Mouse (Mus musculus) spleen, postnatal 10 days (tissue): Measurements from ENCODE around the gene Dcst1.

ENCODE experiments used
- DNase-seq, 2 experiments: peaks; one replicate each; pipeline ENCODE4 v3.0.0; 2021 to 2022; ENCODE audit warnings: low spot score in 2 of 2

Gene Dcst1

GRCm38 (mm10) chr3:89336529-89336928 lies 28.5 kb downstream of the Dcst1 start:
- DNase-seq = no peak

- no peak for DNase-seq
These were observed 32.0 kb downstream of the Dcst1 start for GRCm38 (mm10) chr3:89333053-89333452.

- no peak for DNase-seq
These were observed 32.6 kb downstream of the Dcst1 start for GRCm38 (mm10) chr3:89332476-89332875.

GRCm38 (mm10) chr3:89332013-89332412 lies 33.0 kb downstream of the Dcst1 start:
- DNase-seq = no peak

- no peak for DNase-seq
These were observed 33.5 kb downstream of the Dcst1 start for GRCm38 (mm10) chr3:89331561-89331960.

- DNase-seq = no peak
These were observed 34.1 kb downstream of the Dcst1 start for GRCm38 (mm10) chr3:89330948-89331347.

GRCm38 (mm10) chr3:89330346-89330745 lies 34.7 kb downstream of the Dcst1 start:
- no peak for DNase-seq

- no peak for DNase-seq
These were observed 36.4 kb downstream of the Dcst1 start for GRCm38 (mm10) chr3:89328623-89329022.

GRCm38 (mm10) chr3:89327371-89327870 lies 37.6 kb downstream of the Dcst1 start:
- DNase-seq = no peak

- DNase-seq = no peak
These were observed 39.2 kb downstream of the Dcst1 start for GRCm38 (mm10) chr3:89325882-89326281.

GRCm38 (mm10) chr3:89322514-89323165 lies 42.4 kb downstream of the Dcst1 start, which contains the start of gene Efna3:
Efna3 (minus strand) TSS chr3:89322965.
- DNase-seq = peak in 1 of 2 experiments; percentile 47

- no peak for DNase-seq
These were observed 42.9 kb downstream of the Dcst1 start for GRCm38 (mm10) chr3:89322131-89322500.

- peak in 1 of 2 experiments; percentile 37 for DNase-seq
These were observed 43.6 kb downstream of the Dcst1 start for GRCm38 (mm10) chr3:89321183-89322130.

- DNase-seq = no peak
These were observed 44.4 kb downstream of the Dcst1 start for GRCm38 (mm10) chr3:89320581-89321182.

- DNase-seq = no peak
These were observed 45.3 kb downstream of the Dcst1 start for GRCm38 (mm10) chr3:89319591-89320350.

GRCm38 (mm10) chr3:89318971-89319590 lies 46.0 kb downstream of the Dcst1 start:
- DNase-seq = no peak

GRCm38 (mm10) chr3:89318316-89318715 lies 46.7 kb downstream of the Dcst1 start:
- DNase-seq = no peak

- no peak for DNase-seq
These were observed 47.8 kb downstream of the Dcst1 start for GRCm38 (mm10) chr3:89317246-89317645.

- peak; percentile 68 to 80 for DNase-seq
These were observed 48.2 kb downstream of the Dcst1 start for GRCm38 (mm10) chr3:89316833-89317232.

GRCm38 (mm10) chr3:89315930-89316831 lies 48.9 kb downstream of the Dcst1 start:
- DNase-seq = peak in 1 of 2 experiments; percentile 34
